Mouse (Mus musculus) lung, adult 2 months (tissue): ENCODE measurements around the gene Retsat.

Experiments
- CTCF ChIP-seq: fragments of 200-500 bp; IDR thresholded peaks from 2 replicates; pipeline ENCODE4 v1.5.1; 2011; ENCODE audit warnings: mild to moderate bottlenecking, low read length, control low read depth; ENCODE audit not compliant: insufficient read depth
- POLR2A ChIP-seq: fragments of 200-500 bp; IDR thresholded peaks from 2 replicates; pipeline ENCODE4 v1.6.1; 2011; ENCODE audit warnings: low read depth, mild to moderate bottlenecking, control low read depth, low read length, borderline replicate concordance; ENCODE audit errors: extremely low read depth

GRCm38 (mm10) chr6:72654355-72654754 is 56.1 kb downstream of the Retsat start:
- no peak for TF ChIP-seq CTCF
- TF ChIP-seq POLR2A: no peak
